ENCODE assay signal across 20 mouse cellular contexts in genomic region chr16:85637079-85637478, GRCm38 (mm10).
"Had no signal": no experiment of that assay in that cellular context is flagged by ENCODE, and none has a peak within 500 bp of the region (broad histone marks: within the 10 kb centered on the region; RNA-seq: fewer than 3 reads in every experiment).

No protein-coding gene starts in this region.

- H3K9ac ChIP-seq: liver, embryonic 13.5 days; liver, embryonic 15.5 days; liver, postnatal 0 days; lung, embryonic 15.5 days; midbrain, embryonic 13.5 days; midbrain, embryonic 15.5 days; stomach, embryonic 15.5 days had no signal

- H3K27me3 ChIP-seq: liver, embryonic 13.5 days; liver, embryonic 15.5 days; lung, embryonic 15.5 days; midbrain, embryonic 13.5 days; midbrain, embryonic 15.5 days; stomach, embryonic 15.5 days had no signal

- H3K4me3 ChIP-seq: liver, embryonic 13.5 days; liver, embryonic 15.5 days; lung, embryonic 15.5 days; midbrain, embryonic 10.5 days; midbrain, embryonic 13.5 days; midbrain, embryonic 15.5 days; myocyte; stomach, embryonic 15.5 days had no signal

- ATAC-seq: liver, postnatal 0 days; lung, postnatal 0 days; midbrain, embryonic 13.5 days; midbrain, embryonic 15.5 days had no signal

- H3K36me3 ChIP-seq: liver, embryonic 13.5 days; liver, embryonic 15.5 days; lung, embryonic 15.5 days; midbrain, embryonic 10.5 days; midbrain, embryonic 13.5 days; midbrain, embryonic 15.5 days; stomach, embryonic 15.5 days had no signal

- DNase-seq: liver, embryonic 13.5 days; liver, postnatal 0 days; lung, adult 2 months; lung, postnatal 14 days; lung, postnatal 36 days; right cerebral cortex, postnatal 14 days; thymus, adult 2 months; thymus, postnatal 25 days; thymus, postnatal 4 days had no signal

- H3K4me2 ChIP-seq: liver, embryonic 11.5 days; liver, embryonic 13.5 days; liver, embryonic 15.5 days; lung, embryonic 15.5 days; midbrain, embryonic 13.5 days; midbrain, embryonic 15.5 days; stomach, embryonic 15.5 days had no signal

- H3K27ac ChIP-seq: liver, embryonic 13.5 days; liver, embryonic 15.5 days; lung, embryonic 15.5 days; macrophage; midbrain, embryonic 10.5 days; midbrain, embryonic 13.5 days; midbrain, embryonic 15.5 days; stomach, embryonic 15.5 days; stomach, postnatal 0 days had no signal

- H3K9me3 ChIP-seq: liver, embryonic 13.5 days; liver, embryonic 15.5 days; lung, embryonic 15.5 days; midbrain, embryonic 10.5 days; midbrain, embryonic 13.5 days; midbrain, embryonic 15.5 days; stomach, embryonic 15.5 days had no signal

- H3K4me1 ChIP-seq: liver, embryonic 13.5 days; liver, embryonic 15.5 days; lung, embryonic 15.5 days; midbrain, embryonic 13.5 days; midbrain, embryonic 15.5 days; stomach, embryonic 15.5 days had no signal
